ENCODE assay signal across 8 mouse cellular contexts in the genomic region with DNA sequence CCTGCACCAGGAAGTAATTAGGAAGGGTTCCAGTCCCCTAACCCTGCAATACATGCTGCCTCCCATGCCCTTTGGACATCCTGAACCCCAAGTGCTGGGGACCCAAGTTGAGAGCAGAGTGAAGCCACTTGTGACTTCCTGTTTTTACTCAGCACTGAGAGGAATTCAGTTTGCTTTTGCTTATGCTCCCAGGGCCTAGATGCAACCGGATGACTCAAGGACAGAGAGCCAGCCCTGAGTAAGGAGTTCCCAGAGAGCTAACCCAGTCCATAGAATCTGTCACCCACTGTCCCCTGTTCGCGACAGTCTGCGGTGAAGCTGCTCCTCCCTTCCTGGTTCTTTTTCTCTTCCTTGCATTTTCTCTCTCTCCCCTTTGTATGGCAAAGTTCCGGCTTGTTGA. TPM values are rescaled to one million over a fixed set of nuclear protein-coding genes. Genes with fewer than 3 reads are reported as not detected.
DNase-seq lines count a peak whose midpoint lies in the region; ATAC-seq lines count a peak whose summit lies in the region.

No protein-coding gene starts in this region.

- H3K36me3 ChIP-seq in hindbrain, embryonic 13.5 days, result no peaks in the 10 kb centered on the region
- H3K36me3 ChIP-seq in hindbrain, embryonic 11.5 days (ENCODE audit: control insufficient read depth, insufficient read depth, low read length), result no peaks in the 10 kb centered on the region
- no peaks in the 10 kb centered on the region for H3K36me3 ChIP-seq in intestine, embryonic 14.5 days (ENCODE audit: control insufficient read depth, insufficient read depth, low read length)

- ATAC-seq in hindbrain, embryonic 13.5 days (ENCODE audit: low FRiP score), result no peak
- no peak for ATAC-seq in hindbrain, embryonic 11.5 days (ENCODE audit: low FRiP score)
- ATAC-seq in intestine, embryonic 14.5 days (replicated peaks; ENCODE audit: low FRiP score, low TSS enrichment, low read depth), result no peak
- ATAC-seq in monocyte, adult 5-6 weeks (replicated peaks; ENCODE audit: insufficient number of reproducible peaks, low FRiP score, low TSS enrichment, poor library complexity, severe bottlenecking), result peak; percentile 73
- no peak for ATAC-seq in erythroid progenitor cell, adult 5-6 weeks (replicated peaks; ENCODE audit: low FRiP score, poor library complexity, severe bottlenecking)

- 81% methylated on average over 5 of the region's 5 CpGs for WGBS in hindbrain, embryonic 13.5 days
- 81% methylated on average over 5 of the region's 5 CpGs for WGBS in hindbrain, embryonic 11.5 days
- WGBS in intestine, embryonic 14.5 days, result 66% methylated on average over 5 of the region's 5 CpGs

- H3K4me1 ChIP-seq in hindbrain, embryonic 13.5 days (replicated peaks), result peaks cover 48% of the 10 kb centered on the region
- peaks cover 4% of the 10 kb centered on the region; the same call in 1 of the 2 replicates for H3K4me1 ChIP-seq in hindbrain, embryonic 11.5 days (replicated peaks; ENCODE audit: control insufficient read depth, insufficient read depth, low read length)
- peaks cover 31% of the 10 kb centered on the region for H3K4me1 ChIP-seq in brown adipose tissue, adult 24 weeks (ENCODE audit: control insufficient read depth, insufficient read depth, insufficient read length, low read length)
- peaks cover 33% of the 10 kb centered on the region for H3K4me1 ChIP-seq in intestine, embryonic 14.5 days (replicated peaks; ENCODE audit: control insufficient read depth, insufficient read depth, low read length)

- no peaks in the 10 kb centered on the region for H3K9me3 ChIP-seq in hindbrain, embryonic 13.5 days
- H3K9me3 ChIP-seq in hindbrain, embryonic 11.5 days (ENCODE audit: control insufficient read depth, low read length), result no peaks in the 10 kb centered on the region
- no peaks in the 10 kb centered on the region for H3K9me3 ChIP-seq in intestine, embryonic 14.5 days (ENCODE audit: control insufficient read depth, low read length)

- no peak for DNase-seq in hindbrain, embryonic 11.5 days (ENCODE audit: low spot score)
- DNase-seq in intestine, embryonic 14.5 days (ENCODE audit: low spot score), result peak; percentile 52
- no peak for DNase-seq in embryo, embryonic 9.5 days (ENCODE audit: extremely low spot score)
- DNase-seq in adipocyte (ENCODE audit: low spot score), result no peak

- peak overlapping the region; percentile 43; the same call in 1 of the 2 replicates for H3K9ac ChIP-seq in hindbrain, embryonic 13.5 days
- no peak overlapping the region for H3K9ac ChIP-seq in hindbrain, embryonic 11.5 days (ENCODE audit: low read depth, low read length)
- H3K9ac ChIP-seq in intestine, embryonic 14.5 days (ENCODE audit: low read length), result no peak overlapping the region

- H3K4me3 ChIP-seq in hindbrain, embryonic 13.5 days, result peak overlapping the region; percentile 76; the same call in 1 of the 2 replicates
- H3K4me3 ChIP-seq in hindbrain, embryonic 11.5 days (ENCODE audit: low read depth, low read length), result no peak overlapping the region
- H3K4me3 ChIP-seq in brown adipose tissue, adult 24 weeks (ENCODE audit: insufficient read depth, low read depth, low read length), result peak overlapping the region; percentile 95
- 0 out of 2 replicates have a peak overlapping the region, but pooled peaks have one; percentile 61 for H3K4me3 ChIP-seq in intestine, embryonic 14.5 days (ENCODE audit: low read depth, low read length)

- peak overlapping the region; percentile 91 for H3K4me2 ChIP-seq in hindbrain, embryonic 13.5 days
- no peak overlapping the region for H3K4me2 ChIP-seq in hindbrain, embryonic 11.5 days (replicated peaks; ENCODE audit: low read depth, low read length)
- H3K4me2 ChIP-seq in intestine, embryonic 14.5 days (ENCODE audit: low read length), result peak overlapping the region; percentile 97

- 0 out of 2 replicates have a peak, but pooled peaks cover 2% of the 10 kb centered on the region for H3K27me3 ChIP-seq in hindbrain, embryonic 13.5 days
- no peaks in the 10 kb centered on the region for H3K27me3 ChIP-seq in hindbrain, embryonic 11.5 days (ENCODE audit: control insufficient read depth, insufficient read depth, low read length)
- no peaks in the 10 kb centered on the region for H3K27me3 ChIP-seq in intestine, embryonic 14.5 days (replicated peaks; ENCODE audit: control insufficient read depth, insufficient read depth, low read length)

- 0 out of 2 replicates have a peak overlapping the region, but pooled peaks have one; percentile 62 for H3K27ac ChIP-seq in hindbrain, embryonic 13.5 days
- no peak overlapping the region for H3K27ac ChIP-seq in hindbrain, embryonic 11.5 days (ENCODE audit: low read depth, low read length)
- H3K27ac ChIP-seq in brown adipose tissue, adult 24 weeks (replicated peaks; ENCODE audit: low read depth, low read length), result peak overlapping the region; percentile 84
- H3K27ac ChIP-seq in intestine, embryonic 14.5 days (ENCODE audit: low read depth), result no peak overlapping the region

RNA-seq across cellular contexts. Expression of a gene that starts 2.2 kb away (rescaled TPM):
- 30.9 and 31.1 TPM in 2 replicates for polyA plus RNA-seq in hindbrain, embryonic 13.5 days (2015; fragmentation: Nextera tagmentation; extraction: Ambion mirVana)
- polyA plus RNA-seq in hindbrain, embryonic 11.5 days (2014; fragmentation: Nextera tagmentation; extraction: Ambion mirVana), result 24.1 and 26.6 TPM in 2 replicates
- polyA plus RNA-seq in brown adipose tissue, adult 24 weeks (2012; ENCODE audit: insufficient read depth, insufficient read length, missing spikeins), result 16.8 and 23.9 TPM in 2 replicates
- polyA plus RNA-seq in intestine, embryonic 14.5 days (2014; fragmentation: Nextera tagmentation; extraction: Ambion mirVana), result 15.0 and 20.1 TPM in 2 replicates
- total RNA-seq in monocyte, adult 5-6 weeks (2017), result 246 to 301 TPM (median 285 TPM) in 3 replicates
- total RNA-seq in erythroid progenitor cell, adult 5-6 weeks (2015; ENCODE audit: low replicate concordance), result 7.6 and 13.4 TPM in 2 replicates
- total RNA-seq in erythroid progenitor cell, adult 5-6 weeks (2017; ENCODE audit: low replicate concordance), result 3.3 and 5.8 TPM in 2 replicates

Comparison
In these comparisons a context has a peak if more than half of its experiments do, and no peak if none do; other contexts are left out.
1. H3K27ac ChIP-seq: peak in hindbrain, embryonic 13.5 days (single experiment) and brown adipose tissue, adult 24 weeks (single experiment); none in hindbrain, embryonic 11.5 days (single experiment) and intestine, embryonic 14.5 days (single experiment).